Mouse (Mus musculus) kidney, adult 2 months (tissue): ENCODE measurements at regions not wholly inside any gene's neighbourhood (a gene's known extent, or its start where the extent isn't known, plus 50 kb on each side); places are given as distances from the start of the nearest gene placed in this dataset.

Source experiments
- DNase-seq: peaks from one replicate; pipeline ENCODE4 v3.0.0; 2021
- H3K27ac ChIP-seq: fragments of 200-500 bp; 2 replicates; pipeline ENCODE4 v1.5.1; 2012; ENCODE audit warnings: low read depth, low read length, control low read depth, inconsistent platforms; ENCODE audit not compliant: insufficient read depth
- H3K27me3 ChIP-seq: fragments of 200-500 bp; replicated peaks from 2 replicates; pipeline ENCODE4 v1.6.1; 2012; ENCODE audit warnings: mild to moderate bottlenecking, moderate library complexity, low read length, inconsistent platforms; ENCODE audit not compliant: control insufficient read depth, insufficient read depth
- H3K36me3 ChIP-seq: fragments of 200-500 bp; 2 replicates; pipeline ENCODE4 v1.6.1; 2012; ENCODE audit warnings: mild to moderate bottlenecking, moderate library complexity, low read length, inconsistent platforms; ENCODE audit not compliant: control insufficient read depth, insufficient read depth
- H3K4me1 ChIP-seq: fragments of 200-500 bp; 2 replicates; pipeline ENCODE4 v1.6.1; 2011; ENCODE audit warnings: low read length; ENCODE audit not compliant: control insufficient read depth, insufficient read depth
- H3K4me3 ChIP-seq: fragments of 200-500 bp; 2 replicates; pipeline ENCODE4 v1.5.1; 2011; ENCODE audit warnings: mild to moderate bottlenecking, low read depth, low read length, control low read depth; ENCODE audit not compliant: insufficient read depth
- CTCF ChIP-seq: fragments of 200-500 bp; conservative IDR thresholded peaks from 2 replicates; pipeline ENCODE4 v1.5.1; 2011; ENCODE audit warnings: low read depth, mild to moderate bottlenecking, control low read depth, low read length, moderate library complexity, mixed read lengths; ENCODE audit not compliant: insufficient read depth, insufficient read length
- POLR2A ChIP-seq: fragments of 200-500 bp; IDR thresholded peaks from one replicate; pipeline ENCODE4 v1.6.1; 2011; ENCODE audit warnings: low read depth, low read length, control low read depth
- WGBS: fragments of 180-500 bp; shearing (Covaris S2); methylation state at CpG from one replicate; pipeline ENCODE4 v1.1.7; 2018; 5-methylcytosine and 5-hydroxymethylcytosine counted together

GRCm38 (mm10) chr1:45663882-45664520, 131.0 kb upstream of the Wdr75 start:
- no peaks in the 10 kb centered on the region for H3K36me3 ChIP-seq
- DNase-seq: no peak
- WGBS: 69% methylated on average over 3 of the region's 3 CpGs
- no peak overlapping the region for H3K27ac ChIP-seq
- TF ChIP-seq POLR2A (no peak), CTCF (no peak)
- H3K27me3 ChIP-seq: no peaks in the 10 kb centered on the region
- H3K4me3 ChIP-seq: no peak overlapping the region
- H3K4me1 ChIP-seq: no peaks in the 10 kb centered on the region

- Histone ChIP-seq H3K4me1 (no peaks in the 10 kb centered on the region), H3K4me3 (no peak overlapping the region), H3K36me3 (no peaks in the 10 kb centered on the region), H3K27ac (no peak overlapping the region), H3K27me3 (no peaks in the 10 kb centered on the region)
- 29% methylated on average over 5 of the region's 5 CpGs for whole genome bisulfite sequencing
- TF ChIP-seq CTCF (peak; percentile 45), POLR2A (no peak)
- peak; percentile 67 for DNase-seq
These were observed 122.4 kb upstream of the Wdr75 start for GRCm38 (mm10) chr1:45672443-45673156.

- TF ChIP-seq CTCF: no peak
- TF ChIP-seq POLR2A: no peak
- no peak overlapping the region for H3K4me3 ChIP-seq
- H3K4me1 ChIP-seq: no peaks in the 10 kb centered on the region
- DNase-seq: no peak
- no peaks in the 10 kb centered on the region for H3K36me3 ChIP-seq
- H3K27me3 ChIP-seq: no peaks in the 10 kb centered on the region
- 54% methylated on average over 5 of the region's 5 CpGs for WGBS
- no peak overlapping the region for H3K27ac ChIP-seq
These were observed 119.1 kb upstream of the Wdr75 start for GRCm38 (mm10) chr1:45675771-45676439.

- TF ChIP-seq POLR2A (no peak), CTCF (no peak)
- 34% methylated on average over 8 of the region's 8 CpGs for WGBS
- no peaks in the 10 kb centered on the region for H3K4me1 ChIP-seq
- DNase-seq: no peak
- H3K36me3 ChIP-seq: no peaks in the 10 kb centered on the region
- H3K27me3 ChIP-seq: no peaks in the 10 kb centered on the region
- no peak overlapping the region for H3K4me3 ChIP-seq
- no peak overlapping the region for H3K27ac ChIP-seq
These were observed 114.8 kb upstream of the Wdr75 start for GRCm38 (mm10) chr1:45679964-45680709.

- no peak for DNase-seq
- no peaks in the 10 kb centered on the region for H3K4me1 ChIP-seq
- TF ChIP-seq POLR2A: no peak
- no peak for TF ChIP-seq CTCF
- no peaks in the 10 kb centered on the region for H3K27me3 ChIP-seq
- no peak overlapping the region for H3K4me3 ChIP-seq
- no peaks in the 10 kb centered on the region for H3K36me3 ChIP-seq
- WGBS: 51% methylated on average over 1 of the region's 1 CpGs
- no peak overlapping the region for H3K27ac ChIP-seq
These were observed 94.1 kb upstream of the Wdr75 start for GRCm38 (mm10) chr1:45700893-45701292.

GRCm38 (mm10) chr1:45701516-45701915, 93.5 kb upstream of the Wdr75 start:
- WGBS: 95% methylated on average over 1 of the region's 1 CpGs
- H3K27me3 ChIP-seq: no peaks in the 10 kb centered on the region
- no peak overlapping the region for H3K27ac ChIP-seq
- no peak for DNase-seq
- H3K4me3 ChIP-seq: no peak overlapping the region
- no peaks in the 10 kb centered on the region for H3K4me1 ChIP-seq
- TF ChIP-seq CTCF (no peak), POLR2A (no peak)
- H3K36me3 ChIP-seq: no peaks in the 10 kb centered on the region
